Mouse (Mus musculus): ENCODE measurements around the gene Rhno1.

GRCm38 (mm10) chr6:128341956-128342723 lies 20.6 kb downstream of the Rhno1 start:
- TF ChIP-seq TAL1 (IDR thresholded peaks at IDR 0.05; ENCODE audit: low read length) (no peak), GATA1 (IDR thresholded peaks at IDR 0.05; ENCODE audit: low read length) (no peak)
